In genomic region chr4:132076480-132077405, GRCm38 (mm10) we compare ENCODE assay signal across 8 mouse cellular contexts. TPM values are rescaled to one million over a fixed set of nuclear protein-coding genes. Genes with fewer than 3 reads are reported as not detected.
DNase-seq lines count a peak whose midpoint lies in the region; ATAC-seq and TF ChIP-seq lines count a peak whose summit lies in the region.

No protein-coding gene starts in this region.

- no peak for TF ChIP-seq POLR2A in cortical plate, adult 2 months (IDR thresholded peaks at IDR 0.05; ENCODE audit: extremely low read depth, insufficient read depth, low read length)

- DNase-seq in hindbrain, embryonic 11.5 days (ENCODE audit: low spot score) = peak; percentile 21
- no peak for DNase-seq in hindbrain, postnatal 0 days (ENCODE audit: low spot score)
- peak; percentile 99 for DNase-seq in MEL-GATA-1-ER (ENCODE audit: extremely low read depth, low read depth)
- DNase-seq in left cerebral cortex, postnatal 36 days (ENCODE audit: low spot score in 2 of 2) = peak; percentile 49 to 70
- peak; percentile 5 for DNase-seq in midbrain, postnatal 0 days (ENCODE audit: low spot score)
- no peak for DNase-seq in layer of hippocampus, adult 9-11 months

- H3K27me3 ChIP-seq in hindbrain, embryonic 11.5 days (ENCODE audit: control insufficient read depth, insufficient read depth, low read length) = peaks cover 3% of the 10 kb centered on the region; the same call in 1 of the 2 replicates
- peaks cover 4% of the 10 kb centered on the region; the same call in 1 of the 2 replicates for H3K27me3 ChIP-seq in hindbrain, postnatal 0 days (ENCODE audit: insufficient read depth, low read length)
- H3K27me3 ChIP-seq in heart, embryonic 14.5 days (ENCODE audit: control insufficient read depth, insufficient read depth, low read length) = no peaks in the 10 kb centered on the region
- H3K27me3 ChIP-seq in midbrain, postnatal 0 days (ENCODE audit: insufficient read depth, low read length) = no peaks in the 10 kb centered on the region

- no peaks in the 10 kb centered on the region for H3K9me3 ChIP-seq in hindbrain, embryonic 11.5 days (ENCODE audit: control insufficient read depth, low read length)
- H3K9me3 ChIP-seq in hindbrain, postnatal 0 days (ENCODE audit: low read length) = no peaks in the 10 kb centered on the region
- H3K9me3 ChIP-seq in heart, embryonic 14.5 days (ENCODE audit: control insufficient read depth, low read length) = no peaks in the 10 kb centered on the region
- no peaks in the 10 kb centered on the region for H3K9me3 ChIP-seq in midbrain, postnatal 0 days (ENCODE audit: low read length)

- H3K4me2 ChIP-seq in hindbrain, embryonic 11.5 days (replicated peaks; ENCODE audit: low read depth, low read length) = no peak overlapping the region
- no peak overlapping the region for H3K4me2 ChIP-seq in hindbrain, postnatal 0 days (ENCODE audit: low read depth, low read length)
- H3K4me2 ChIP-seq in heart, embryonic 14.5 days (ENCODE audit: low read length) = peak overlapping the region; percentile 90
- no peak overlapping the region for H3K4me2 ChIP-seq in midbrain, postnatal 0 days (ENCODE audit: low read depth, low read length, poor library complexity, severe bottlenecking)

- H3K4me3 ChIP-seq in hindbrain, embryonic 11.5 days (ENCODE audit: low read depth, low read length) = no peak overlapping the region
- H3K4me3 ChIP-seq in hindbrain, postnatal 0 days (ENCODE audit: low read length) = no peak overlapping the region
- H3K4me3 ChIP-seq in cortical plate, adult 2 months (ENCODE audit: insufficient read depth, low read length) = no peak overlapping the region
- H3K4me3 ChIP-seq in heart, embryonic 14.5 days (ENCODE audit: control insufficient read depth in 1 of 2, insufficient read depth in 1 of 2, low read depth in 1 of 2, low read length in 2 of 2) = peak overlapping the region in 1 of 2 experiments; percentile 18; a peak in 1 of 4 replicates
- no peak overlapping the region for H3K4me3 ChIP-seq in midbrain, postnatal 0 days (ENCODE audit: low read depth, low read length)

- H3K36me3 ChIP-seq in hindbrain, embryonic 11.5 days (ENCODE audit: control insufficient read depth, insufficient read depth, low read length) = no peaks in the 10 kb centered on the region
- H3K36me3 ChIP-seq in hindbrain, postnatal 0 days (ENCODE audit: insufficient read depth, low read length) = no peaks in the 10 kb centered on the region
- H3K36me3 ChIP-seq in heart, embryonic 14.5 days (ENCODE audit: control insufficient read depth, insufficient read depth, low read length) = no peaks in the 10 kb centered on the region
- no peaks in the 10 kb centered on the region for H3K36me3 ChIP-seq in midbrain, postnatal 0 days (ENCODE audit: insufficient read depth, low read length)

- intact Hi-C loops in left cerebral cortex, postnatal 36 days (cut with DNase I) = loop anchor here (5.0 kb wide), 2 partner anchors 39 to 159 kb away; no protein-coding TSS in a partner anchor

- 37% methylated on average over 20 of the region's 20 CpGs for WGBS in hindbrain, embryonic 11.5 days
- WGBS in hindbrain, postnatal 0 days = 34% methylated on average over 20 of the region's 20 CpGs
- WGBS in heart, embryonic 14.5 days = 13% methylated on average over 20 of the region's 20 CpGs
- 26% methylated on average over 20 of the region's 20 CpGs for WGBS in midbrain, postnatal 0 days

- H3K27ac ChIP-seq in hindbrain, embryonic 11.5 days (ENCODE audit: low read depth, low read length) = no peak overlapping the region
- H3K27ac ChIP-seq in hindbrain, postnatal 0 days = no peak overlapping the region
- peak overlapping the region; percentile 24; the same call in 1 of the 2 replicates for H3K27ac ChIP-seq in cortical plate, adult 2 months (ENCODE audit: insufficient read depth, low read length)
- H3K27ac ChIP-seq in heart, embryonic 14.5 days (replicated peaks in 1 of 2; ENCODE audit: control insufficient read depth in 1 of 2, insufficient read depth in 1 of 2, low read depth in 2 of 2, low read length in 2 of 2) = peak overlapping the region; percentile 82 to 84
- H3K27ac ChIP-seq in midbrain, postnatal 0 days (ENCODE audit: low read depth, low read length) = no peak overlapping the region

- no peak for ATAC-seq in hindbrain, embryonic 11.5 days (ENCODE audit: low FRiP score)
- no peak for ATAC-seq in hindbrain, postnatal 0 days
- peak; percentile 25; the same call in 1 of the 2 replicates for ATAC-seq in heart, embryonic 14.5 days (ENCODE audit: insufficient number of reproducible peaks, insufficient read depth, low FRiP score, low read depth)
- ATAC-seq in midbrain, postnatal 0 days (ENCODE audit: low FRiP score) = no peak

- peaks cover 4% of the 10 kb centered on the region; the same call in 1 of the 2 replicates for H3K4me1 ChIP-seq in hindbrain, embryonic 11.5 days (replicated peaks; ENCODE audit: control insufficient read depth, insufficient read depth, low read length)
- peaks cover 10% of the 10 kb centered on the region; the same call in 1 of the 2 replicates for H3K4me1 ChIP-seq in hindbrain, postnatal 0 days (ENCODE audit: insufficient read depth, low read length)
- peaks cover 3% of the 10 kb centered on the region for H3K4me1 ChIP-seq in cortical plate, adult 2 months (ENCODE audit: control insufficient read depth, insufficient read depth, low read length)
- H3K4me1 ChIP-seq in heart, embryonic 14.5 days (ENCODE audit: control insufficient read depth in 2 of 2, insufficient read depth in 2 of 2, low read length in 2 of 2) = peaks cover 24 to 49% of the 10 kb centered on the region in 2 experiments
- 0 out of 2 replicates have a peak, but pooled peaks cover 2% of the 10 kb centered on the region for H3K4me1 ChIP-seq in midbrain, postnatal 0 days (ENCODE audit: insufficient read depth, low read length)

- no peak for TF ChIP-seq CTCF in hindbrain, postnatal 0 days (IDR thresholded peaks at IDR 0.05; ENCODE audit: low read depth)
- TF ChIP-seq CTCF in cortical plate, adult 2 months (IDR thresholded peaks at IDR 0.05; ENCODE audit: extremely low read depth, insufficient read depth, low read length) = no peak
- no peak for TF ChIP-seq CTCF in midbrain, postnatal 0 days (IDR thresholded peaks at IDR 0.05)

- H3K9ac ChIP-seq in hindbrain, embryonic 11.5 days (ENCODE audit: low read depth, low read length) = no peak overlapping the region
- H3K9ac ChIP-seq in hindbrain, postnatal 0 days (replicated peaks; ENCODE audit: low read length) = no peak overlapping the region
- peak overlapping the region; percentile 51; the same call in 1 of the 2 replicates for H3K9ac ChIP-seq in heart, embryonic 14.5 days (ENCODE audit: low read length)
- H3K9ac ChIP-seq in midbrain, postnatal 0 days (replicated peaks; ENCODE audit: low read length, poor library complexity, severe bottlenecking) = no peak overlapping the region

RNA-seq across cellular contexts. Expression of gene Epb41, which starts 1.6 kb away (rescaled TPM):
- polyA plus RNA-seq in hindbrain, embryonic 11.5 days (2014; fragmentation: Nextera tagmentation; extraction: Ambion mirVana) = 208 and 223 TPM in 2 replicates
- total RNA-seq in hindbrain, postnatal 0 days (2014; rRNA removed) = 69.7 and 70.1 TPM in 2 replicates
- 33.3 and 33.7 TPM in 2 replicates for polyA plus RNA-seq in hindbrain, postnatal 0 days (2015; fragmentation: Nextera tagmentation; extraction: Ambion mirVana)
- 36.5 and 37.8 TPM in 2 replicates for polyA plus RNA-seq in cortical plate, adult 2 months (2012; rRNA removed)
- polyA plus RNA-seq in heart, embryonic 14.5 days (2014; fragmentation: Nextera tagmentation; extraction: Ambion mirVana) = 45.7 and 59.0 TPM in 2 replicates
- total RNA-seq in left cerebral cortex, postnatal 36 days (2021) = 10 to 100 TPM; 36.5 to 44.3 TPM
- total RNA-seq in midbrain, postnatal 0 days (2014; rRNA removed) = 70.4 and 77.1 TPM in 2 replicates
- 29.4 and 29.9 TPM in 2 replicates for polyA plus RNA-seq in midbrain, postnatal 0 days (2015; fragmentation: Nextera tagmentation; extraction: Ambion mirVana)

RNA-seq across cellular contexts. Expression of gene Gm10300, which starts 2.2 kb away (rescaled TPM):
- polyA plus RNA-seq in hindbrain, embryonic 11.5 days (2014; fragmentation: Nextera tagmentation; extraction: Ambion mirVana) = 0.06 and 0.08 TPM in 2 replicates
- total RNA-seq in hindbrain, postnatal 0 days (2014; rRNA removed) = not detected in 2 replicates
- polyA plus RNA-seq in hindbrain, postnatal 0 days (2015; fragmentation: Nextera tagmentation; extraction: Ambion mirVana) = not detected in 2 replicates
- 0.10 and 0.19 TPM in 2 replicates for polyA plus RNA-seq in cortical plate, adult 2 months (2012; rRNA removed)
- 0.20 TPM in 2 replicates for polyA plus RNA-seq in heart, embryonic 14.5 days (2014; fragmentation: Nextera tagmentation; extraction: Ambion mirVana)
- total RNA-seq in left cerebral cortex, postnatal 36 days (2021) = under 1 TPM in 1 of 2 experiments, not detected in 1; 0.22 TPM
- total RNA-seq in midbrain, postnatal 0 days (2014; rRNA removed) = 0.05 TPM in 1 of 2 replicates, not detected in the other
- polyA plus RNA-seq in midbrain, postnatal 0 days (2015; fragmentation: Nextera tagmentation; extraction: Ambion mirVana) = 0.06 TPM in 1 of 2 replicates, not detected in the other

Comparison
In these comparisons a context has a peak if more than half of its experiments do, and no peak if none do; other contexts are left out.
1. DNase-seq: peak in hindbrain, embryonic 11.5 days (single experiment), MEL-GATA-1-ER (single experiment), left cerebral cortex, postnatal 36 days (2 of 2) and midbrain, postnatal 0 days (single experiment); none in hindbrain, postnatal 0 days (single experiment) and layer of hippocampus, adult 9-11 months (single experiment).
2. H3K27ac ChIP-seq: peak in cortical plate, adult 2 months (single experiment) and heart, embryonic 14.5 days (2 of 2); none in hindbrain, embryonic 11.5 days (single experiment), hindbrain, postnatal 0 days (single experiment) and midbrain, postnatal 0 days (single experiment).